Mouse (Mus musculus) brain, embryonic 14.5 days (tissue): ENCODE results near the gene Hnf1a.

Experiments
- CTCF ChIP-seq: fragments of 200-500 bp; IDR thresholded peaks from 2 replicates; pipeline ENCODE4 v1.5.1; 2012; ENCODE audit warnings: inconsistent platforms, mild to moderate bottlenecking, moderate library complexity, borderline replicate concordance; ENCODE audit not compliant: insufficient read depth, insufficient read length; ENCODE audit errors: extremely low read depth
- POLR2A ChIP-seq: fragments of 200-500 bp; IDR thresholded peaks from 2 replicates; pipeline ENCODE4 v1.6.1; 2012; ENCODE audit warnings: mild to moderate bottlenecking, inconsistent platforms, borderline replicate concordance; ENCODE audit not compliant: poor library complexity, insufficient read depth, insufficient read length, severe bottlenecking; ENCODE audit errors: extremely low read depth

- TF ChIP-seq CTCF (no peak), POLR2A (no peak)
These were observed 44.7 kb downstream of the Hnf1a start for GRCm38 (mm10) chr5:114926153-114926684.
